Mouse (Mus musculus) R1 (cell line): ENCODE results near the gene V1ra8.
A peak's percentile ranks its signal among the peaks of the same experiment; 100 is the strongest.
"Not testable (repeated sequence)": the region's sequence is repeated elsewhere in the genome, so short reads cannot be mapped to it uniquely, and the experiment has no call there.

ENCODE experiments used
- DNase-seq: peaks from one replicate; pipeline ENCODE4 v3.0.0-alpha.2; 2018; ENCODE audit warnings: low read depth, low spot score

The V1ra8 gene

GRCm38 (mm10) chr6:90202493-90202892 is at the start of gene V1ra8:
TSS of gene V1ra8 (plus strand) at chr6:90202793.
- DNase-seq = not testable (repeated sequence)

- no peak for DNase-seq
Observed at GRCm38 (mm10) chr6:90160139-90160538, 42.5 kb upstream of the V1ra8 start.

GRCm38 (mm10) chr6:90174508-90174907 is 28.1 kb upstream of the V1ra8 start, which contains the start of gene Vmn1r52:
TSS of gene Vmn1r52 (plus strand) at chr6:90174808.
- DNase-seq = no peak

DNA sequence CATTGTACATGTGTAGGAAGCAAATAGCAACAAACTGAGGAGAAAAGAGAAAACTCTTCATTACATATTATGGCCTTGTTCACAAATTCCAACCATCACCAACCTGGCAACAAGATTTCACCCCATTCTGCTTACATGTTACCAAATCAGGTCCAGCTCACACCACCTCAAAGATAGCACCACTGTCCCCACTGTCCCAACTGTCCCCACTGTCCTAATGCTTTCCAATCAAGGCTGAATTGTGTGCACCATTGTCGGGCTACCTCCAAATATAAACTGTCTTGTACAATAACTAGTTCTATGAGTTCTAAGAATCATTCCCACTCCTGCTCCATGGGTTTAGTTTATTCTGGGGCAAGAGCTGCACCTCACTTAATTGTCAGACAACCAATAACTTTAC is 21.7 kb downstream of the V1ra8 start, which contains the start of gene Vmn1r53:
TSS of gene Vmn1r53 (minus strand) at position 101 of the 400 bp plus-strand sequence.
- DNase-seq = no peak

GRCm38 (mm10) chr6:90232114-90232513 is 29.5 kb downstream of the V1ra8 start:
- peak; percentile 59 for DNase-seq

DNA sequence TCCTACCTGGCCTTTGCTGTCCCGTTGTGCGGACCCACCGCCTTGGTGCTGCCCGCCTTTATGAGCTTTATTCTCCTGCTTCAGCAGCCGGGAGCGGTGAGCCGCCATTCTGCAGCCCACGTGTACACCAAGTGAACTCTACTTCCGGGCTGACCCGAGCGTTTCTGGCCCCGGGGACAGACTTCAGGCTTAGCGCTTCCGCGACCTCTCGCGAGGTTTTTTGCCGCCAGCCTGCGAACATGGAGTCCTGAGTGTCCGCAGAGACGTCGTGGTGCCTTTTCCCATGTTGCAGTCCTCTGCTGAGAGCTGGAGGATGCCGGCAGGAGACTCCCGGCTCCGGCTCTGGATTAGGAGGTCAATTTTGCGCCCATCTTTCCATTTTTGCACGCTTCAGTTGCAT is 30.1 kb downstream of the V1ra8 start:
- peak; percentile 79 for DNase-seq

DNA sequence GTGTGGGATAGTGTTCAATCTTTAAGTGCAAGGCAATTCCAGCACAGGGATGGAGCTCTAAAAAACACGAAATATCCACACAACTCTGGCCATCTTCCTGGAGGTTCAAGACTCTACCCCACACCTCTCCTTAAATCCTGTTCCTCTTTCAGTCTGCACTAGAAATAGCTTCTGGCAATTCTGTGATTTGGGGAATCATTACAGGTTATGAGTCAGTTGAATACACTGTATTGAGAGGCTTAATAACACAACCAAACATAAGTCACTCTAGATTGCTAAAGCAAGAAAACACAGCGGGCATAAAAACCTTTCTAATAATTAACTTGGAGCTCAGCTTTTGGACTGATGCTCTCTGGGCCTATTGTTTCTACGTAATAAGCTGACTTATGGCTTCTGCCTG is 41.4 kb downstream of the V1ra8 start:
- DNase-seq = no peak

DNA sequence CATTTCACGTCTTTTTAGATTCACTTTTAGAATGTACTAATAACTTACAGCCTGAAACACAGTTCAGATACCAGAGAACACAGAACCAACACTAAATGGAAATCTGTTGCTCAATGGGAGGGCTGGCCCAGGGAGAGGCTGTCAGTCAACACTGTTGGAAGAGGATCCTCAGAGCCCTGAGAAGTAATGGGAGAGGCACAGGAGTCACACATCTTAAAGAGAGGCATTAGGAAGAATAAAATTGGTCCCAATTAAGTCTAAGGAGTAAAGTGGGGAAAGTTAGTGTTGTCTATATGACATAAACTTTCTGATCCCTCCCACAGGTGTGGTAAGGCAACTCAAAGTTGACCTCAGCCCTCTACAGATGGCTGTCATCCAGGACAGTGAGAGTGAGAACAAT is 43.4 kb downstream of the V1ra8 start, which contains the start of gene Vmn1r54:
TSS of gene Vmn1r54 (plus strand) at position 301 of the 400 bp plus-strand sequence.
- DNase-seq = no peak
